Mouse (Mus musculus): Measurements from ENCODE around the gene Ina.
A peak's percentile ranks its signal among the peaks of the same experiment; 100 is the strongest.

Ina gene

GRCm38 (mm10) chr19:47065860-47066259 is 51.4 kb downstream of the Ina start:
- DNase-seq: no peak

- peak; percentile 95 for DNase-seq
These were observed 52.8 kb downstream of the Ina start, which contains the start of gene Taf5 for GRCm38 (mm10) chr19:47067096-47067882. Taf5 (plus strand) TSS chr19:47067746.

- DNase-seq: peak; percentile 82
These were observed 53.6 kb downstream of the Ina start for GRCm38 (mm10) chr19:47067924-47068611.

Data from kidney, adult 11 months (tissue).